Comparison of ENCODE assay signal across 1 mouse cellular context in genomic region chr11:95309510-95310006, GRCm38 (mm10).
TF ChIP-seq lines count a peak whose summit lies in the region.

No protein-coding gene starts in this region.

TF ChIP-seq in CH12.LX, 34 proteins besides CTCF, POLR2A, EP300 and RAD21 (continued from another document):
- TF ChIP-seq ZNF384 (IDR thresholded peaks at IDR 0.05; ENCODE audit: low read depth, low read length) = no peak
- TF ChIP-seq ZKSCAN1 (IDR thresholded peaks at IDR 0.05; ENCODE audit: borderline replicate concordance, low read depth, low read length) = no peak
- no peak for TF ChIP-seq RCOR1 (conservative IDR thresholded peaks at IDR 0.05; ENCODE audit: low read depth, low read length)
- peak; percentile 19; the same call in 1 of the 2 replicates for TF ChIP-seq IRF4 (IDR thresholded peaks at IDR 0.05; ENCODE audit: low read depth, low read length)
- no peak for TF ChIP-seq SMC3 (IDR thresholded peaks at IDR 0.05; ENCODE audit: low read depth, low read length)
- peak; percentile 90 for TF ChIP-seq CHD2 (IDR thresholded peaks at IDR 0.05; ENCODE audit: low read length)
- TF ChIP-seq ETS1 (conservative IDR thresholded peaks at IDR 0.05; ENCODE audit: low read depth, low read length) = no peak
- TF ChIP-seq MEF2A (IDR thresholded peaks at IDR 0.05; ENCODE audit: borderline replicate concordance, low read depth, low read length) = no peak
- TF ChIP-seq USF1 (IDR thresholded peaks at IDR 0.05; ENCODE audit: low read depth, low read length) = no peak
- TF ChIP-seq CHD1 (IDR thresholded peaks at IDR 0.05; ENCODE audit: low read depth, low read length) = no peak
- TF ChIP-seq NRF1 (IDR thresholded peaks at IDR 0.05; ENCODE audit: low read depth, low read length) = peak; percentile 70
- no peak for TF ChIP-seq GABPA (IDR thresholded peaks at IDR 0.05; ENCODE audit: insufficient replicate concordance, low read depth, low read length)
- no peak for TF ChIP-seq USF2 (conservative IDR thresholded peaks at IDR 0.05; ENCODE audit: low read depth, low read length)
- TF ChIP-seq SIN3A (IDR thresholded peaks at IDR 0.05; ENCODE audit: low read length) = 0 out of 2 replicates have a peak, but pooled peaks have one; percentile 1
- TF ChIP-seq HCFC1 (IDR thresholded peaks at IDR 0.05; ENCODE audit: low read depth, low read length) = no peak
- TF ChIP-seq PAX5 (IDR thresholded peaks at IDR 0.05; ENCODE audit: low read length) = no peak
- peak; percentile 98 for TF ChIP-seq NELFE (IDR thresholded peaks at IDR 0.05; ENCODE audit: low read depth, low read length)
- no peak for TF ChIP-seq KAT2A (IDR thresholded peaks at IDR 0.05; ENCODE audit: insufficient replicate concordance, low read length)
- TF ChIP-seq MAX (IDR thresholded peaks at IDR 0.05; ENCODE audit: low read length) = peak; percentile 39; the same call in 1 of the 2 replicates
